19 mouse cellular contexts compared by ENCODE assay signal in the genomic region with DNA sequence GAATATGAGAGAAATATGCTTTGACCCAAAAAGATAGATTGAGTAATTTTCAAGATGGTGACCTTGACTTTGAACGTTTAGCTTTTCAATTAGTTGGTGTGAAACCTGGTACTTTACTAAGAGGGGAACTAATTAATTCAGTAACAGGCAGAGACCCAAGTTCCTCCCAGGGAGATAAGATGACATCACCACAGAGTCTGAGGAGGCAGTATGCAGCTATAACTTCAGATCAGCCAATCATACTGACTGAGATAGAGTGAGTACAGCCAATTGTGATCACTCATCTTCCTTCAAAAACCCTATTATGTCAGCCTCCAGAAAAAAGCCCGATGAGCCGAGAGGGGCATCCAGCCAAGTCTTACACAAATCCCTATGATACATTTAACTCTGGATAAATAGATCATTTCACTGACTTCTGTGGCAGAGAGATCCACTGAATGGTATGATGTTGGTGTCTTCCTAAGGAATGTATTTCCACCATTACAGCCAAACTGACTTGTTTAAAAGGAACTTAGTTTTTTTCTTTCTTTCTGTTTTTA. TPM values are rescaled to one million over a fixed set of nuclear protein-coding genes. Genes with fewer than 3 reads are reported as not detected.
DNase-seq lines count a peak whose midpoint lies in the region; ATAC-seq and TF ChIP-seq lines count a peak whose summit lies in the region.
"Had no signal": no experiment of that assay in that cellular context is flagged by ENCODE, and none has a peak within 500 bp of the region (broad histone marks: within the 10 kb centered on the region; RNA-seq: fewer than 3 reads in every experiment).

No protein-coding gene starts in this region.

- no peaks in the 10 kb centered on the region for H3K36me3 ChIP-seq in forebrain, embryonic 14.5 days (ENCODE audit: control insufficient read depth, insufficient read depth, low read length)
- H3K36me3 ChIP-seq in forebrain, postnatal 0 days (ENCODE audit: insufficient read depth): no peaks in the 10 kb centered on the region
- H3K36me3 ChIP-seq in heart, embryonic 12.5 days: no peaks in the 10 kb centered on the region
- H3K36me3 ChIP-seq: kidney, embryonic 15.5 days; liver, embryonic 13.5 days; neural tube, embryonic 13.5 days had no signal

- WGBS in forebrain, embryonic 14.5 days: 55% methylated on average over 3 of the region's 3 CpGs
- 42% methylated on average over 3 of the region's 3 CpGs for WGBS in forebrain, postnatal 0 days
- WGBS in heart, embryonic 12.5 days: 75% methylated on average over 3 of the region's 3 CpGs

- DNase-seq in forebrain, embryonic 14.5 days (ENCODE audit: low spot score): peak; percentile 37
- no peak for DNase-seq in forebrain, postnatal 0 days
- peak; percentile 49 for DNase-seq in lung, postnatal 10 days
- no peak for DNase-seq in lung, adult 18-20 months
- DNase-seq in adrenal gland, postnatal 36 days: peak; percentile 32 to 50
- DNase-seq in MN1 (ENCODE audit: low spot score): no peak
- DNase-seq: B cell, adult 2 months; cerebellum, adult 9-11 months; gastrocnemius, postnatal 10 days; heart, adult 2 months; liver, embryonic 13.5 days; right cerebral cortex, postnatal 25 days; thymus, postnatal 25 days had no signal

- H3K4me1 ChIP-seq in forebrain, embryonic 14.5 days (ENCODE audit: control insufficient read depth, insufficient read depth, low read length): no peaks in the 10 kb centered on the region
- H3K4me1 ChIP-seq in forebrain, postnatal 0 days (ENCODE audit: insufficient read depth): no peaks in the 10 kb centered on the region
- H3K4me1 ChIP-seq in heart, embryonic 12.5 days (replicated peaks): peaks cover 4% of the 10 kb centered on the region; the same call in 1 of the 2 replicates
- H3K4me1 ChIP-seq: liver, embryonic 13.5 days; neural tube, embryonic 13.5 days had no signal

- H3K27ac ChIP-seq in forebrain, embryonic 14.5 days (ENCODE audit: low read depth, low read length): no peak overlapping the region
- H3K27ac ChIP-seq in forebrain, postnatal 0 days (ENCODE audit: low read depth, low read length): no peak overlapping the region
- H3K27ac ChIP-seq in heart, embryonic 12.5 days (ENCODE audit: poor library complexity, severe bottlenecking): no peak overlapping the region
- H3K27ac ChIP-seq: heart, adult 2 months; kidney, embryonic 15.5 days; layer of hippocampus, adult 2 months; liver, embryonic 13.5 days; neural tube, embryonic 13.5 days had no signal

- H3K4me3 ChIP-seq in forebrain, embryonic 14.5 days (ENCODE audit: low read depth, low read length): no peak overlapping the region
- no peak overlapping the region for H3K4me3 ChIP-seq in forebrain, postnatal 0 days (ENCODE audit: low read depth, low read length)
- no peak overlapping the region for H3K4me3 ChIP-seq in heart, embryonic 12.5 days
- H3K4me3 ChIP-seq: heart, adult 2 months; kidney, embryonic 15.5 days; layer of hippocampus, adult 2 months; liver, embryonic 13.5 days; megakaryocyte, embryonic 14.5 days; neural tube, embryonic 13.5 days had no signal

- H3K27me3 ChIP-seq in forebrain, embryonic 14.5 days (replicated peaks; ENCODE audit: control insufficient read depth, insufficient read depth, low read length): no peaks in the 10 kb centered on the region
- no peaks in the 10 kb centered on the region for H3K27me3 ChIP-seq in forebrain, postnatal 0 days (ENCODE audit: insufficient read depth, low read length)
- H3K27me3 ChIP-seq in heart, embryonic 12.5 days (replicated peaks): peaks cover 31% of the 10 kb centered on the region
- H3K27me3 ChIP-seq: kidney, embryonic 15.5 days; liver, embryonic 13.5 days; neural tube, embryonic 13.5 days had no signal

- H3K9me3 ChIP-seq in forebrain, embryonic 14.5 days (replicated peaks; ENCODE audit: control insufficient read depth, low read length): no peaks in the 10 kb centered on the region
- no peaks in the 10 kb centered on the region for H3K9me3 ChIP-seq in forebrain, postnatal 0 days (ENCODE audit: low read length)
- H3K9me3 ChIP-seq in heart, embryonic 12.5 days (replicated peaks): no peaks in the 10 kb centered on the region
- H3K9me3 ChIP-seq: kidney, embryonic 15.5 days; liver, embryonic 13.5 days; neural tube, embryonic 13.5 days had no signal

- no peak overlapping the region for H3K4me2 ChIP-seq in forebrain, embryonic 14.5 days (ENCODE audit: low read length)
- H3K4me2 ChIP-seq in forebrain, postnatal 0 days (ENCODE audit: low read depth): no peak overlapping the region
- no peak overlapping the region for H3K4me2 ChIP-seq in heart, embryonic 12.5 days
- H3K4me2 ChIP-seq: kidney, embryonic 15.5 days; liver, embryonic 13.5 days; neural tube, embryonic 13.5 days had no signal

- peak; percentile 52; the same call in 1 of the 2 replicates for ATAC-seq in forebrain, embryonic 14.5 days
- ATAC-seq in forebrain, postnatal 0 days: no peak
- peak; percentile 57; the same call in 1 of the 2 replicates for ATAC-seq in megakaryocyte progenitor cell, adult 5-6 weeks (replicated peaks; ENCODE audit: poor library complexity)
- ATAC-seq in heart, embryonic 12.5 days (ENCODE audit: insufficient number of reproducible peaks, low FRiP score): no peak

- no peak for TF ChIP-seq CTCF in forebrain, postnatal 0 days (IDR thresholded peaks at IDR 0.05; ENCODE audit: low read depth)

- H3K9ac ChIP-seq in forebrain, embryonic 14.5 days (ENCODE audit: low read length): no peak overlapping the region
- H3K9ac ChIP-seq in forebrain, postnatal 0 days: no peak overlapping the region
- H3K9ac ChIP-seq in heart, embryonic 12.5 days: no peak overlapping the region
- H3K9ac ChIP-seq: kidney, embryonic 15.5 days; liver, embryonic 13.5 days; neural tube, embryonic 13.5 days had no signal

RNA-seq across cellular contexts. Expression of a gene that starts 21.9 kb away (rescaled TPM):
- polyA plus RNA-seq in forebrain, embryonic 14.5 days (2014; fragmentation: Nextera tagmentation; extraction: Ambion mirVana): 0.39 and 0.40 TPM in 2 replicates
- total RNA-seq in forebrain, postnatal 0 days (2014; rRNA removed): 0.85 and 1.2 TPM in 2 replicates
- polyA plus RNA-seq in forebrain, postnatal 0 days (2015; fragmentation: Nextera tagmentation; extraction: Ambion mirVana): 0.46 and 0.65 TPM in 2 replicates
- 1 to 10 TPM; 3.3 to 5.6 TPM for total RNA-seq in adrenal gland, postnatal 36 days (2021)
- total RNA-seq in megakaryocyte progenitor cell, adult 5-6 weeks (2015): 102 and 107 TPM in 2 replicates
- total RNA-seq in megakaryocyte progenitor cell, adult 5-6 weeks (2017): 44.3 and 51.3 TPM in 2 replicates
- polyA plus RNA-seq in heart, embryonic 12.5 days (2016; fragmentation: Nextera tagmentation; extraction: Ambion mirVana): 1.3 and 1.5 TPM in 2 replicates

Comparison
In these comparisons a context has a peak if more than half of its experiments do, and no peak if none do; other contexts are left out.
1. ATAC-seq: peak in forebrain, embryonic 14.5 days (single experiment) and megakaryocyte progenitor cell, adult 5-6 weeks (single experiment); none in forebrain, postnatal 0 days (single experiment) and heart, embryonic 12.5 days (single experiment).
2. DNase-seq: peak in forebrain, embryonic 14.5 days (single experiment), lung, postnatal 10 days (single experiment) and adrenal gland, postnatal 36 days (2 of 2); none in forebrain, postnatal 0 days (single experiment), lung, adult 18-20 months (0 of 2) and MN1 (single experiment).
3. RNA of a gene that starts 21.9 kb away (total RNA-seq): 44.3 to 107 TPM in megakaryocyte progenitor cell, adult 5-6 weeks; 3.3 to 5.6 TPM in adrenal gland, postnatal 36 days and 0.85 to 1.2 TPM in forebrain, postnatal 0 days; every median in the first group is over 4 times any median in the second.